Mouse (Mus musculus): ENCODE measurements around the gene Catsper1. TPM values are rescaled to one million over a fixed set of nuclear protein-coding genes. Genes with fewer than 3 reads are reported as not detected.

The Catsper1 gene
- not detected in 2 replicates for total RNA-seq (2014; rRNA removed)
- 0.05 TPM in 1 of 2 replicates, not detected in the other for polyA plus RNA-seq (2012; rRNA removed)

DNA sequence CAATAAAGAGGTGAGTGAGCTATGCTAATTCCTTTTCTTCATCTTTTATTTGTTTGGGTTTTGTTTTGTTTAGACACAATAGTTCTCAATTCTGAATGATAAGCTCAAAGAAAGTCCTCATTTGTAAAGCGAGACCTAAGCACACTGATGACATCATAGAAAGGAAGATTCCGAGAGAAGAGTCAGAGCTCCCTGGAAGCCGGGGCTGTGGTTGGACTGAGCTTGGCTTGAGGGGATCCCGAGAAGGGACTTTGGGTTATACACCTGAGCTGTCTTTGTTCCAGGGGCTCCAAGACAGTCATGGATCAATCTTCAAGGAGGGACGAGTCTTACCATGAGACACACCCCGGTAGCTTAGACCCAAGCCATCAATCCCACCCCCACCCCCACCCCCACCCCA is at the start of gene Catsper1:
Gene Catsper1, plus strand, starts transcription at position 301 of the 400 bp plus-strand sequence.
- no peak within 1 kb of the TSS for H3K9ac ChIP-seq (ENCODE audit: low read depth, low read length)
- H3K79me2 ChIP-seq (ENCODE audit: control insufficient read depth, insufficient read depth, low read length) = no peaks in the 10 kb centered on the region
- no peak within 1 kb of the TSS for H3K27ac ChIP-seq (replicated peaks; ENCODE audit: insufficient read depth, low read depth, low read length)
- 87% methylated on average over 6 of the region's 6 CpGs for WGBS
- H3K4me3 ChIP-seq (ENCODE audit: insufficient read depth, low read depth, low read length) = no peak within 1 kb of the TSS
- H3K27me3 ChIP-seq (ENCODE audit: control insufficient read depth, insufficient read depth, low read length) = no peaks in the 10 kb centered on the region
- no peaks in the 10 kb centered on the region for H3K4me1 ChIP-seq (ENCODE audit: control insufficient read depth, insufficient read depth, low read length)
- DNase-seq (ENCODE audit: extremely low read depth, low read depth, low spot score) = no peak
- no peaks in the 10 kb centered on the region for H3K36me3 ChIP-seq (ENCODE audit: control insufficient read depth, insufficient read depth, low read length)
- TF ChIP-seq POLR2A (IDR thresholded peaks at IDR 0.05; ENCODE audit: extremely low read depth, insufficient read depth, low read length) (no peak), CTCF (IDR thresholded peaks at IDR 0.05; ENCODE audit: low read depth, low read length) (no peak)

DNA sequence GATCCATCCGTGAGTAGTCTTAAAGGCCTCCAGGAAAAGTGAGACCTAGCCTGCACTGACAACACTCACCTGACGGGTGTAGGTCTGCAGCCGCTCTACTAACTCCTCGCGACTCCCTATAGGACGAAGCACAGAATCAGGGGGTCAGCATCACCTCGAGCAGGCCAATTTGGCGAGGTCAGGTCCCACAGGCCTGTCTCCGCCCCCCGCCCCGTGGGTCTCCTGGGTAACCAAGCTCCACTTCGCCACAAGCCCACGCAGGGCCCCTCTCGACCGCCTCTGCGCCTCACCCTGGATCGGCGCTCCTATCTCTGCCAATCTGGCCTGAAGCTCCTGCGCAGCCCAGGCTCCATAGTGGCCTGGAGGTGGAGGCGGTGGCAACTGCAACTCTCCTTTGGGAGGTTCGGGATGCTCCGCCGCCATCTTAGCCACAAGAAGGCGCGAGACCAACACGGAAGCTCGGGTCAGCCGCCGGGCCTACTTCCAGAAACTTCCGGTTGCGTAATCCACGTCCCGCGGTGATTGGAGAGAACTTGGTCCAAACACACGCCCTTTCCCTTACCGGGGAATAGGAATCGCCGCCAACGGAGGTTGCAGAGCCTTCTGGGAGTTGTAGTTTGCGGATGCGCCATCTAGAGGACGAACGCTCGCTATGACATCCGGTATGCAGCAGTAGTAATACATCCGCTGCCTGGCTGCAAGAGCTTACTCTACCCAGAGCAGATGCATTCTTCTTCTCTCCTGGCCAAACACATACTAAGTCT is 40.4 kb upstream of the Catsper1 start, which contains the start of gene Sf3b2:
Gene Sf3b2, minus strand, starts transcription at position 484 of the 764 bp plus-strand sequence.
- Histone ChIP-seq H3K27ac (replicated peaks; ENCODE audit: insufficient read depth, low read depth, low read length) (peak within 1 kb of the TSS; percentile 62), H3K4me3 (ENCODE audit: insufficient read depth, low read depth, low read length) (peak within 1 kb of the TSS; percentile 91), H3K79me2 (ENCODE audit: control insufficient read depth, insufficient read depth, low read length) (peaks cover 3% of the 10 kb centered on the region; the same call in 1 of the 2 replicates), H3K4me1 (ENCODE audit: control insufficient read depth, insufficient read depth, low read length) (peaks cover 6% of the 10 kb centered on the region), H3K36me3 (ENCODE audit: control insufficient read depth, insufficient read depth, low read length) (peaks cover 15% of the 10 kb centered on the region), H3K9ac (ENCODE audit: low read depth, low read length) (peak within 1 kb of the TSS; percentile 82), H3K27me3 (ENCODE audit: control insufficient read depth, insufficient read depth, low read length) (peaks cover 3% of the 10 kb centered on the region; the same call in 1 of the 2 replicates)
- peak; percentile 98 for DNase-seq (ENCODE audit: extremely low read depth, low read depth, low spot score)
- TF ChIP-seq CTCF (IDR thresholded peaks at IDR 0.05; ENCODE audit: low read depth, low read length) (peak; percentile 86), POLR2A (IDR thresholded peaks at IDR 0.05; ENCODE audit: extremely low read depth, insufficient read depth, low read length) (peak; percentile 53; the same call in 1 of the 2 replicates)
- under 1% methylated on average over 46 of the region's 46 CpGs for WGBS

DNA sequence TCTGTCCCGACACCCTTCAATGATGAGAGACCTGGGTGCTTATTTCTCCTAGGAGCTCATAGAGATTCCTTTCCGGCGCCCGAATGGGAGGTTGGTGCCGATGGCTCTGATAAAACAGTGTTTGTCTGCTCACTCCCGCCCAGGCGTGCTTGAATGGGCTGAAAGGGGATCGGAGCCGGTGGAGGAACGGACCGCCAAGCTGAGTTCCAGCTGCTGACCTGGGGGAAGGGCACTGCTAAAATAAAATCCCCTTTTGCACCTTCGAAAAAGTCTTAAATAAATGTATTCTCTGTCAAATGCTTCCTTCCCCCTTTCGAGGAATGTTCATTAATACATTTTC is 39.8 kb upstream of the Catsper1 start:
- peaks cover 10% of the 10 kb centered on the region for H3K36me3 ChIP-seq (ENCODE audit: control insufficient read depth, insufficient read depth, low read length)
- H3K4me3 ChIP-seq (ENCODE audit: insufficient read depth, low read depth, low read length) = peak overlapping the region; percentile 54
- H3K79me2 ChIP-seq (ENCODE audit: control insufficient read depth, insufficient read depth, low read length) = peaks cover 3% of the 10 kb centered on the region; the same call in 1 of the 2 replicates
- no peak for TF ChIP-seq POLR2A (IDR thresholded peaks at IDR 0.05; ENCODE audit: extremely low read depth, insufficient read depth, low read length)
- no peak for TF ChIP-seq CTCF (IDR thresholded peaks at IDR 0.05; ENCODE audit: low read depth, low read length)
- 5% methylated on average over 13 of the region's 13 CpGs for WGBS
- peaks cover 6% of the 10 kb centered on the region for H3K4me1 ChIP-seq (ENCODE audit: control insufficient read depth, insufficient read depth, low read length)
- no peak for DNase-seq (ENCODE audit: extremely low read depth, low read depth, low spot score)
- H3K9ac ChIP-seq (ENCODE audit: low read depth, low read length) = peak overlapping the region; percentile 32
- H3K27ac ChIP-seq (replicated peaks; ENCODE audit: insufficient read depth, low read depth, low read length) = peak overlapping the region; percentile 13
- peaks cover 3% of the 10 kb centered on the region; the same call in 1 of the 2 replicates for H3K27me3 ChIP-seq (ENCODE audit: control insufficient read depth, insufficient read depth, low read length)

DNA sequence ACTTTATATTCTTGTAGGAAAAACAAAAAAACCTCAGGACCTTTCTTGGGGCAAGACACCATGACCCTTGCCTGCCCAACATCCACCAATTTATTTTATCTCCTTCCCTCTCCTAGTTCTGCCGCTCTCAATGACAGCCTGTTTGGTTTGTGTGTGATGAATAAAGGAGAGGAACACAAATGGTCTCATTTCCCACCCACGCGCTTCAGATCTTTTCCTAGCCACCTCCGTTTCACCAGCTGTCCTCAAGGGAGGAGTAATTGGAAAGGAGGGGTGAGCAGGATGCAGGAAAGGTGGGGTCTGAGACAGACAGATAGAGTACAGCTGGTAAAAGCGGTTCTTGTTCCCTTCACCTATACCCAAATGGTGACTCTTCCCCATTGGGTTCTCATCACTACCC is 38.9 kb upstream of the Catsper1 start:
- TF ChIP-seq CTCF (IDR thresholded peaks at IDR 0.05; ENCODE audit: low read depth, low read length) (no peak), POLR2A (IDR thresholded peaks at IDR 0.05; ENCODE audit: extremely low read depth, insufficient read depth, low read length) (no peak)
- Histone ChIP-seq H3K9ac (ENCODE audit: low read depth, low read length) (no peak overlapping the region), H3K4me3 (ENCODE audit: insufficient read depth, low read depth, low read length) (no peak overlapping the region), H3K27ac (replicated peaks; ENCODE audit: insufficient read depth, low read depth, low read length) (no peak overlapping the region), H3K36me3 (ENCODE audit: control insufficient read depth, insufficient read depth, low read length) (peaks cover 9% of the 10 kb centered on the region), H3K4me1 (ENCODE audit: control insufficient read depth, insufficient read depth, low read length) (peaks cover 6% of the 10 kb centered on the region), H3K79me2 (ENCODE audit: control insufficient read depth, insufficient read depth, low read length) (peaks cover 3% of the 10 kb centered on the region; the same call in 1 of the 2 replicates), H3K27me3 (ENCODE audit: control insufficient read depth, insufficient read depth, low read length) (peaks cover 3% of the 10 kb centered on the region; the same call in 1 of the 2 replicates)
- 75% methylated on average over 5 of the region's 5 CpGs for WGBS
- DNase-seq (ENCODE audit: extremely low read depth, low read depth, low spot score) = no peak

DNA sequence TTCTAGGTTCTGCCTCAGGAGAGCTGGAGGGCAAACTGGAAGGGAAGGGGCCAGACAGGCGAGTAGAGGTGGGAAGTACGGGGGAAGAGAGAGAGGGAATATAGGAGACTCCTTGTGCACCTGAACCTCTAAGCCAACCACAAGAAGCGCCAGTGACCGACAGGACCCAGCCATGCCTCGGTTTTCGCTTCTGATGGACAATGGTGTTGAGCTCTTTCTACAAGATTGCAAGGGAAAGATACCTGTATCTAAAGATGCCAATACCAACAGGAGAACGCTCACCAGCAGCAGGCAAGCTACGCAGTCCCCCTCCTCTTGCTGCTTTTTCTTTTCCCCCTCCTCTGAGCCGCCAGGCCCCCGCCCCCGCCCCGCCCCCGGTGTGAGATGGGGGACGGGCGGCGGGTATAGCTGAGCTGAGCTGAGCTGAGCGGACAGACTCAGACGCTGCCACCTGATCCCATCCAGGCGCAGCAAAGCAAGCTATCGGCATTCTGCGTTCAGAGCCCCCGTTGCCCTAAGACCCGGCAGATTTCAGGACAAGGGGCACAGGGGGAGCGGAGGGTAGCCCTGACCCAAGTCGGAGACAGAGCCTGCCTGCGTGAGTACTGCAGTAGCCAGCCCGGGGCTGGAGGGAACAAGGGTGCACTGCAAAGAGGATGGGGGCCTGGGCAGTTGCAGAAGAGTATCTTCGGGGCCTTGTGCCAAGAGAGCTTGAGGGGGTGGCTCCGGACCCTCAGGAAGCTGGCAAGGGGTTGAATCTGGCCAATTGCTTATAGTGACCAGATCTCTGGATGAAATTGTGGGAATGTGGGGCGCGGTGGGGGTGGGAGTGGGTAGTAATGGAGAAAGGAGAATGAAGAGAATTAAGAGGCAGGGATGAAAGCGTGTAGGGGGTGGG is 37.4 kb upstream of the Catsper1 start, which contains the start of gene Gal3st3:
Gene Gal3st3, plus strand, starts transcription at position 429 of the 898 bp plus-strand sequence.
- Histone ChIP-seq H3K4me1 (ENCODE audit: control insufficient read depth, insufficient read depth, low read length) (peaks cover 6% of the 10 kb centered on the region), H3K79me2 (ENCODE audit: control insufficient read depth, insufficient read depth, low read length) (peaks cover 3% of the 10 kb centered on the region; the same call in 1 of the 2 replicates), H3K27me3 (ENCODE audit: control insufficient read depth, insufficient read depth, low read length) (peaks cover 3% of the 10 kb centered on the region; the same call in 1 of the 2 replicates), H3K36me3 (ENCODE audit: control insufficient read depth, insufficient read depth, low read length) (no peaks in the 10 kb centered on the region; the same call in 1 of the 2 replicates), H3K9ac (ENCODE audit: low read depth, low read length) (no peak within 1 kb of the TSS), H3K27ac (replicated peaks; ENCODE audit: insufficient read depth, low read depth, low read length) (no peak within 1 kb of the TSS), H3K4me3 (ENCODE audit: insufficient read depth, low read depth, low read length) (no peak within 1 kb of the TSS)
- TF ChIP-seq CTCF (IDR thresholded peaks at IDR 0.05; ENCODE audit: low read depth, low read length) (no peak), POLR2A (IDR thresholded peaks at IDR 0.05; ENCODE audit: extremely low read depth, insufficient read depth, low read length) (no peak)
- 28% methylated on average over 32 of the region's 32 CpGs for WGBS
- no peak for DNase-seq (ENCODE audit: extremely low read depth, low read depth, low spot score)

All from liver, adult 2 months (tissue).